ENCODE assay signal across 29 mouse cellular contexts in genomic region chr12:55916250-55916649, GRCm38 (mm10).
DNase-seq lines count a peak whose midpoint lies in the region; ATAC-seq and TF ChIP-seq lines count a peak whose summit lies in the region.
"Had no signal": no experiment of that assay in that cellular context is flagged by ENCODE, and none has a peak within 500 bp of the region (broad histone marks: within the 10 kb centered on the region; RNA-seq: fewer than 3 reads in every experiment).

No protein-coding gene starts in this region.

- 0 out of 2 replicates have a peak overlapping the region, but pooled peaks have one; percentile 6 for H3K4me2 ChIP-seq in forebrain, embryonic 12.5 days
- no peak overlapping the region for H3K4me2 ChIP-seq in forebrain, postnatal 0 days (ENCODE audit: low read depth)
- H3K4me2 ChIP-seq in midbrain, embryonic 13.5 days (replicated peaks): no peak overlapping the region
- H3K4me2 ChIP-seq: forebrain, embryonic 15.5 days; heart, embryonic 15.5 days; hindbrain, embryonic 12.5 days; limb, embryonic 15.5 days; liver, embryonic 13.5 days had no signal

- 32% methylated on average over 8 of the region's 8 CpGs for WGBS in forebrain, embryonic 12.5 days
- 17% methylated on average over 8 of the region's 8 CpGs for WGBS in forebrain, postnatal 0 days
- WGBS in midbrain, embryonic 13.5 days: 43% methylated on average over 8 of the region's 8 CpGs
- WGBS in midbrain, embryonic 10.5 days: 79% methylated on average over 8 of the region's 8 CpGs

- no peak overlapping the region for H3K4me3 ChIP-seq in forebrain, embryonic 12.5 days (replicated peaks)
- H3K4me3 ChIP-seq in forebrain, postnatal 0 days (ENCODE audit: low read depth, low read length): no peak overlapping the region
- H3K4me3 ChIP-seq in midbrain, embryonic 13.5 days (replicated peaks): no peak overlapping the region
- no peak overlapping the region for H3K4me3 ChIP-seq in midbrain, embryonic 10.5 days
- H3K4me3 ChIP-seq: forebrain, embryonic 15.5 days; heart, embryonic 10.5 days; heart, embryonic 15.5 days; hindbrain, embryonic 12.5 days; limb, embryonic 10.5 days; limb, embryonic 15.5 days; liver, embryonic 13.5 days had no signal

- H3K4me1 ChIP-seq in forebrain, embryonic 12.5 days: peaks cover 4% of the 10 kb centered on the region; the same call in 1 of the 2 replicates
- no peaks in the 10 kb centered on the region for H3K4me1 ChIP-seq in forebrain, postnatal 0 days (ENCODE audit: insufficient read depth)
- H3K4me1 ChIP-seq in midbrain, embryonic 13.5 days (replicated peaks): 0 out of 2 replicates have a peak, but pooled peaks cover 3% of the 10 kb centered on the region
- peaks cover 11% of the 10 kb centered on the region for H3K4me1 ChIP-seq in midbrain, embryonic 10.5 days
- H3K4me1 ChIP-seq: forebrain, embryonic 15.5 days; heart, embryonic 10.5 days; heart, embryonic 15.5 days; hindbrain, embryonic 12.5 days; limb, embryonic 10.5 days; limb, embryonic 15.5 days; liver, embryonic 13.5 days; megakaryocyte, embryonic 14.5 days had no signal

- no peak overlapping the region for H3K27ac ChIP-seq in forebrain, embryonic 12.5 days
- H3K27ac ChIP-seq in forebrain, postnatal 0 days (ENCODE audit: low read depth, low read length): no peak overlapping the region
- H3K27ac ChIP-seq in midbrain, embryonic 13.5 days: no peak overlapping the region
- no peak overlapping the region for H3K27ac ChIP-seq in midbrain, embryonic 10.5 days (replicated peaks)
- H3K27ac ChIP-seq: forebrain, embryonic 15.5 days; heart, embryonic 10.5 days; heart, embryonic 15.5 days; hindbrain, embryonic 12.5 days; limb, embryonic 10.5 days; limb, embryonic 15.5 days; liver, embryonic 13.5 days had no signal

- no peak for ATAC-seq in forebrain, embryonic 12.5 days (ENCODE audit: low FRiP score)
- no peak for ATAC-seq in forebrain, postnatal 0 days
- 0 out of 2 replicates have a peak, but pooled peaks have one; percentile 62 for ATAC-seq in midbrain, embryonic 13.5 days
- ATAC-seq: activated CD4-positive, CD25-positive, alpha-beta regulatory T cell, adult 4 months; forebrain, embryonic 15.5 days; lung, postnatal 0 days had no signal

- no peaks in the 10 kb centered on the region for H3K27me3 ChIP-seq in forebrain, embryonic 12.5 days
- H3K27me3 ChIP-seq in forebrain, postnatal 0 days (ENCODE audit: insufficient read depth, low read length): no peaks in the 10 kb centered on the region
- H3K27me3 ChIP-seq in midbrain, embryonic 13.5 days: no peaks in the 10 kb centered on the region
- no peaks in the 10 kb centered on the region for H3K27me3 ChIP-seq in midbrain, embryonic 10.5 days (ENCODE audit: low read depth, poor library complexity, severe bottlenecking)
- H3K27me3 ChIP-seq: forebrain, embryonic 15.5 days; heart, embryonic 15.5 days; hindbrain, embryonic 12.5 days; limb, embryonic 15.5 days; liver, embryonic 13.5 days; megakaryocyte, embryonic 14.5 days had no signal

- TF ChIP-seq CTCF in forebrain, postnatal 0 days (IDR thresholded peaks at IDR 0.05; ENCODE audit: low read depth): no peak

- H3K9ac ChIP-seq in forebrain, embryonic 12.5 days: no peak overlapping the region; the same call in 1 of the 2 replicates
- H3K9ac ChIP-seq in forebrain, postnatal 0 days: no peak overlapping the region
- H3K9ac ChIP-seq in midbrain, embryonic 13.5 days (replicated peaks): no peak overlapping the region
- H3K9ac ChIP-seq: forebrain, embryonic 15.5 days; heart, embryonic 15.5 days; hindbrain, embryonic 12.5 days; limb, embryonic 15.5 days; liver, embryonic 13.5 days had no signal

- no peak for DNase-seq in forebrain, postnatal 0 days
- DNase-seq in midbrain, embryonic 10.5 days (ENCODE audit: low spot score): no peak
- DNase-seq in adipocyte (ENCODE audit: low spot score) (peak; percentile 5), MN1 (ENCODE audit: low spot score) (no peak)
- peak; percentile 5 for DNase-seq in retina, embryonic 14.5 days (ENCODE audit: low spot score)
- no peak for DNase-seq in ovary, postnatal 14 days (ENCODE audit: low spot score)
- DNase-seq: adrenal gland, adult 8-10 months; cerebellum, adult 8-10 months; cerebellum, postnatal 36 days; gastrocnemius, postnatal 14 days; heart, adult 11 months; heart, postnatal 36 days; kidney, adult 11 months; kidney, postnatal 14 days; liver, embryonic 13.5 days; lung, adult 18-20 months; lung, postnatal 4 days; thymus, postnatal 14 days had no signal

- H3K36me3 ChIP-seq in forebrain, embryonic 12.5 days (replicated peaks): no peaks in the 10 kb centered on the region
- H3K36me3 ChIP-seq in forebrain, postnatal 0 days (ENCODE audit: insufficient read depth): no peaks in the 10 kb centered on the region
- H3K36me3 ChIP-seq in midbrain, embryonic 13.5 days: no peaks in the 10 kb centered on the region
- H3K36me3 ChIP-seq in midbrain, embryonic 10.5 days: no peaks in the 10 kb centered on the region
- H3K36me3 ChIP-seq: forebrain, embryonic 15.5 days; heart, embryonic 10.5 days; heart, embryonic 15.5 days; hindbrain, embryonic 12.5 days; limb, embryonic 10.5 days; limb, embryonic 15.5 days; liver, embryonic 13.5 days had no signal

- H3K9me3 ChIP-seq in forebrain, embryonic 12.5 days: no peaks in the 10 kb centered on the region
- no peaks in the 10 kb centered on the region for H3K9me3 ChIP-seq in forebrain, postnatal 0 days (ENCODE audit: low read length)
- H3K9me3 ChIP-seq in midbrain, embryonic 13.5 days: no peaks in the 10 kb centered on the region
- H3K9me3 ChIP-seq in midbrain, embryonic 10.5 days (replicated peaks): no peaks in the 10 kb centered on the region
- H3K9me3 ChIP-seq: forebrain, embryonic 15.5 days; heart, embryonic 10.5 days; heart, embryonic 15.5 days; hindbrain, embryonic 12.5 days; limb, embryonic 10.5 days; limb, embryonic 15.5 days; liver, embryonic 13.5 days had no signal

Comparison
In these comparisons a context has a peak if more than half of its experiments do, and no peak if none do; other contexts are left out.
1. DNase-seq: peak in adipocyte (single experiment) and retina, embryonic 14.5 days (single experiment); none in forebrain, postnatal 0 days (single experiment), midbrain, embryonic 10.5 days (single experiment), MN1 (single experiment) and ovary, postnatal 14 days (single experiment).